Mouse (Mus musculus) erythroblast, adult 5-6 weeks (primary cell): ENCODE measurements around the gene Nme1. TPM values are rescaled to one million over a fixed set of nuclear protein-coding genes. Genes with fewer than 3 reads are reported as not detected.
"Not testable (repeated sequence)": the region's sequence is repeated elsewhere in the genome, so short reads cannot be mapped to it uniquely, and the experiment has no call there.

ENCODE experiments used
- ATAC-seq: replicated peaks from 2 replicates; pipeline ENCODE4 v1.8.0; 2016; ENCODE audit warnings: moderate number of reproducible peaks, mild to moderate bottlenecking, moderate TSS enrichment, inconsistent platforms; ENCODE audit not compliant: poor library complexity, low FRiP score, severe bottlenecking
- total RNA-seq, 2 experiments: library from RNA; stranded (forward) in 1 of 2; stranded (reverse) in 1 of 2; fragments of 150-400 nt in 1 of 2; fragments of 200-764, 138-1000 nt in 1 of 2; gene quantifications; 2 replicates each; pipeline versions ENCODE4 v1.2.3 to v1.2.4; 2015 to 2017; ENCODE audit warnings: low replicate concordance in 2 of 2

The Nme1 gene
- total RNA-seq, 2 experiments from 2014 or later: 11.9 to 19.9 TPM

DNA sequence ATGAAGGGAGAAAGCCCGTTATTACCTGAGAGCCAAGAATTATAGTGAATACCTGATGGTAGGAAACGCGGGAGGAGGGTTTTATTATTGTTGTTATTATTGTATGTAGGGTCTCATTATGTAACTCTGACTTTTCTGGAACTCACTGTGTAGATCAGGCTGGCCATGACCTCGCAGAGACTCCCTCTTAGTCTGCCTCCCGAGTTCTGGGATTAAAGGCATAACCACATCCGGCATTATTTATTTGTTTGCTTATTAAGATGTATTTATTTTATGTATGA is 467 bp upstream of the Nme1 start:
- no peak for ATAC-seq

GRCm38 (mm10) chr11:93967381-93967780 is 940 bp downstream of the Nme1 start:
- peak; percentile 12; the same call in 1 of the 2 replicates for ATAC-seq

- no peak for ATAC-seq
Measured at GRCm38 (mm10) chr11:93965391-93965790, 2.9 kb downstream of the Nme1 start.

DNA sequence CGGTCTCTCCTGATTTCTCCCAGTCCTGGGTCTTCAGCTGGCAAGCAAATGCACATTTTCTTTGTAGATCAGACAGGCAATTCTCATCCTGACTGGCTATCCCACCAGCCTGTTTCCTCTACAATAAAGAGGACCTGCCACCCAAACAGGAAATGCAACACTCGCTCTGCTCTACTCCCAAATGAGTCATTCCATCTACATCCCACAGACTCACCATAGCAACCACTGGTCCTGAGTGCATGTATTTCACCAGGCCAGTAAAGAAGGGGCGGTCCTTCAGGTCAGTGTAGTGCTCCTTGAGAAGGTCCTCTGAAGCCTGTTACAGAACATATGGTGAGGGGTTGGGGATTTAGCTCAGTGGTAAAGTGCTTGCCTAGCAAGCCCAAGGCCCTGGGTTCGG is 5.3 kb downstream of the Nme1 start:
- no peak for ATAC-seq

DNA sequence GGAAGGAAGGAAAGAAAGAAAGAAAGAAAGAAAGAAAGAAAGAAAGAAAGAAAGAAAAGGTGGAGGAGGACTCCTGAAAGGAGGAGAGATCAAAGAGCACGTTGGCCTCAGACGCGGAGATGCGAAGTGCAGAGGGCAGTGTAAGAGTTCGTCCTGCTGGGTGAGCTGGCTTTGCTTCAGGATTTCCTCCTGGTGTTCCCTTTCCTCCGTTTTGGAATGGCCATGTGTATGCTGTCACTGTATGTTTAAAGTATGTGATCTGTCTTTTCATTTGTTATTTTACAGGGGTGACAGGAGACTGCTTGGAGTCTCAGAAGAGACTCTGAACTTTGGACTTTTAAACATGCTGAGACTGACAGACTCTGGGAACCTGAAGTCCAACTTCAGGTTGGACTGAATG is 6.8 kb downstream of the Nme1 start:
- ATAC-seq: no peak

DNA sequence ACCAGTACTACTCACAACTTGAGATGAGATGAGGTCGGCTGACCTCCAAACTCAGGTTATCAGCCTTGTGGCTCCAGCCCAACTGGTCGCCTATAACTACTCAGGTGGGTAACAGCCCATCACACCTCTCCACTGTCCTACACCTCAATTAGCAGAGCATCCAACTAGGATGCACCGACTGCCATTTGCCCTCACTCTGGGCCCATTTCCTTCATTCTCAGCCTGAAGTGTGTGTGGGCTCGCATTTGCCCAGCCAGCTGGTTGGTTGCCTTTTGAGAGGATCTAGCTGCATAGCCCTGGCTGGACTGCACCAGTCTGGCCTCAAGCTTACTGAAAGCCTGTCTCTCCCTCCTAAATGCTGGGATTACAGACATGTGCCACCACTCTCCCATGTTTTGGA is 10.6 kb downstream of the Nme1 start:
- no peak for ATAC-seq

GRCm38 (mm10) chr11:93957031-93957555 is 11.2 kb downstream of the Nme1 start:
- ATAC-seq: no peak

DNA sequence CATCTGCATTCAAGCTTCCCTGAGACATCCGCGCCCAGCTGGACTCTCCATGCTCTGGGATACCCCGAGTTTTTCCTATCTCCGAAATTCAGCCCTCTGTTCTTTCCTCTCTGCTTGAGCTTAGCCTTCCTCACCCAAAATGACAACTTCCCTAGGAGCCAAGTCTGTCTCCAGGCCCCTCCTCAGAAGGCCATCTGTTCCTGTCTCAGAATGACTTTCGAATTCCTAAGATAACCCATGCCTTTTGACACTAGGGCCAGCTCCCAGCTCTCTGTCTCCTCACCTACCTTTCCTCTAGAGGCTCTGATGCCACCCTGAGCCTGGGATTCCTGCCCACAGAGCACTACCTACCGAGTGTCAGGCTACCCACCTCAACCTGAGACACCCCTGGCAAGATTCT is 12.2 kb downstream of the Nme1 start, which contains the start of gene Nme2:
Gene Nme2 (minus strand): TSS at position 101 of the 400 bp plus-strand sequence.
- peak; percentile 26; the same call in 1 of the 2 replicates for ATAC-seq

- ATAC-seq: peak; percentile 96
Measured at GRCm38 (mm10) chr11:93955256-93956150, 12.8 kb downstream of the Nme1 start.

DNA sequence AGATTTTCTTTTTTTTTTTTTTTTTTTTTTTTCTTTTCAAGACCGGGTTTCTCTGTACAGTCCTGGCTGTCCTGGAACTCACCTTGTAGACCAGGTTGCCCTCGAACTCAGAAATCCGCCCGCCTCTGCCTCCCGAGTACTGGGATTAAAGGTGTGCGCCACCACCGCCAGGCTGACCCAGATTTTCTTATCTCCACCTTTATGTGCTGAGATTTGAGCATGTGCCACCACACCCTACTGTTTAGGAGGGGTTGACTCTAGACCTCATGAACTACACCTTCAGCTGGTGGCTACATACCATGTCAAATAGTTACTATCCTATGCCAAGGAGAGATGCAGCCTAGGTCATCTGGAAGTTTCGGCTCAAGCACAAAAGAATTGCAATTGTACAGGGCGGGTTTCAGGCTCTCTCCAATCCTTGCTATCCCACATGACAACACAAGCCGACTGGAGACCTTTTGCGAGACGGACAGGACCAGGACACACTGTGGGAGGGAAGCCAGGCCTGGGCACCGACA is 13.5 kb downstream of the Nme1 start:
- ATAC-seq: no peak

DNA sequence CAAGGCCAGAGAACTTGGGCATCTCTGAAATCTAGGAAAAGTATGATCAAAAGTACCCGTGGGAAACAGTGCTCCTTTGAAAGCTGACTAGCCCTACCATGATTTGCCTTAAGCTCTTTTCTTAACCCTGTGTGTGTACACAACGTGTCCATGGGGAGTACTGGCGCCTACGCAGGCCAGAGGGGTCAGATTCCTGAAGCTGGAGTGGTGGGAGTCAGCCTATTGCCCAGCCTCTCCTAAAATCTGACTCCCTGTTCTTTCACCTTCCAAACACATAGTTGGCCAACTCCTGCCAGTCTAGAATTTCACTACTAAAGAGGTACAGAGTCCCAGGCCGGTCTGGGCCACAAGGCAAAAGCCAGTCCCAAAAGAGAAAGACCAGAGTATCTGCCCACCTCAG is 15.9 kb downstream of the Nme1 start:
- ATAC-seq: no peak

GRCm38 (mm10) chr11:93950045-93950444 is 18.3 kb downstream of the Nme1 start:
- ATAC-seq: no peak

DNA sequence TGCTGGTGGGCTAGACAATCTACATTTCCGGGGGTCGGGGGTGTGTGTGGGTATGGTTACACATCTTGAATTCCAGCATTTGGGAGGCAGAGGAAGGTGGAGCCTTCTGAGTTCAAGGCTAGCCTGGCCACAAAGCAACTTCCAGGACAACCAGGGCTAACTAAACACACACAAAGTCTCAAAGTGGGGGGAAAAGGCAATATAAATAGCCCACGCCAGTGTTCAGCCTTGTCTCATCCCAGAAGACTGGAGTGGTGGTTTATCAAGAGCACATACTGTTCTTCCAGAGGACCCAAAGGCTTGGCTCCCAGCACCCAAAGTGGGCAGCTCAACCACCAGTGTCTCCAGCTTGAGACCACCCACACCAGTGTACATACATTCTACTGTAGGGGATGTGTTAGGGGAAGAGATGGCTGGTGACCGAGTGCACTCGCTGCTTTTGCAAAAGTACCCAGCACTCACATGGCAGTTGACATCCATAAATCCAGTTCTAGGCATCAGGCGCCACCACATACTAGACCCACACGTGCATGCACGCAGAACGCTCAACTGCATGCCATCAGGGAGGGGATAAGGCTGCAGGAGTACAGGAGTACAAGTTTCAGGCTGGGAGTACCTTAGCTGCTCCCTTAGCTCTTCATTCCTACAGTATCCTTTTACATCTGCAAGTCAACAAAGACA is 19.3 kb downstream of the Nme1 start:
- no peak for ATAC-seq

GRCm38 (mm10) chr11:93944986-93945385 is 23.3 kb downstream of the Nme1 start:
- ATAC-seq: no peak

- ATAC-seq: no peak
Measured at GRCm38 (mm10) chr11:93940906-93941305, 27.4 kb downstream of the Nme1 start.

GRCm38 (mm10) chr11:93929106-93929505 is 39.2 kb downstream of the Nme1 start:
- no peak for ATAC-seq

DNA sequence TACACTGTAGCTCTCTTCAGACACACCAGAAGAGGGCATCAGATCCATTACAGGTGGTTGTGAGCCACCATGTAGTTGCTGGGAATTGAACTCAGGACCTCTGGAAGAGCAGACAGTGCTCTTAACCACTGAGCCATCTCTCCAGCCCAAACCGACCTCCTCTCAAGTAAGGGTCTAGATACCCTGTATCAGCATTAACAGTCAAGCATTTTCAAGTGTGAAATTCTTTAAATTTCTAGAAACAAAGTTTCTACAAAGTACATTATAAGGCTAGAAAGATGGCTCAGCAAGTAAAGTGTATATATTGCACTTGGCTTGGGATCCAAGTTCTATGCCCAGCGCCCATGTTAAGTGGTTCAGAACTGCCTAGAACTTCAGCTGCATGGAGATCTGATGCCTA is 53.3 kb downstream of the Nme1 start:
- ATAC-seq: not testable (repeated sequence)

GRCm38 (mm10) chr11:93911603-93912002 is 56.7 kb downstream of the Nme1 start:
- no peak for ATAC-seq

- ATAC-seq: no peak
Measured at GRCm38 (mm10) chr11:93908829-93909228, 59.5 kb downstream of the Nme1 start.

- ATAC-seq: no peak
Measured at GRCm38 (mm10) chr11:93907839-93908238, 60.5 kb downstream of the Nme1 start.
